Mouse (Mus musculus) lung, adult 2 months (tissue): ENCODE measurements around the gene Pik3ip1.

ENCODE experiments used
- CTCF ChIP-seq: fragments of 200-500 bp; IDR thresholded peaks from 2 replicates; pipeline ENCODE4 v1.5.1; 2011; ENCODE audit warnings: mild to moderate bottlenecking, low read length, control low read depth; ENCODE audit not compliant: insufficient read depth
- POLR2A ChIP-seq: fragments of 200-500 bp; IDR thresholded peaks from 2 replicates; pipeline ENCODE4 v1.6.1; 2011; ENCODE audit warnings: low read depth, mild to moderate bottlenecking, control low read depth, low read length, borderline replicate concordance; ENCODE audit errors: extremely low read depth

DNA sequence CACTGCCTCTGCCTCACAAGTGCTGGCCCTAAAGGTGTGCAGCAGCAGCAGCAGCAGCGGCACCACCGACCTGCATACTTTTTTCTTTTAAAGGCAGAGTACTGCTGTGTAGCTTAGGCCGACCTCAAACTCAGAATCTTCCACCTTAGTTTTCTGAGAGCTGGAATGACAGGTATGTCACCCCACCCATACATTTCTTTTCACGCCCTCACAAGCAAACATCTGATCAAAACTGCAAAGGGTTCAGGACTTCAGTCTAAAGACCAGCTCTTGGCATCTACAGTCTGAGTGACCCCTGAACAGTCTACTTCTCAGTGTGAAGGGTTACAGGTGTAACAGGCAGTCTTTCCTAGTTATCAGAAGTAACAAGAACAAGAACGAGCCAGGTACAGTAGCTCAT lies 60.6 kb downstream of the Pik3ip1 start:
- TF ChIP-seq POLR2A = no peak
- TF ChIP-seq CTCF = no peak
